Mouse (Mus musculus): ENCODE data around the gene Vmn1r131.
"Not testable (repeated sequence)": the region's sequence is repeated elsewhere in the genome, so short reads cannot be mapped to it uniquely, and the experiment has no call there.

Gene Vmn1r131

DNA sequence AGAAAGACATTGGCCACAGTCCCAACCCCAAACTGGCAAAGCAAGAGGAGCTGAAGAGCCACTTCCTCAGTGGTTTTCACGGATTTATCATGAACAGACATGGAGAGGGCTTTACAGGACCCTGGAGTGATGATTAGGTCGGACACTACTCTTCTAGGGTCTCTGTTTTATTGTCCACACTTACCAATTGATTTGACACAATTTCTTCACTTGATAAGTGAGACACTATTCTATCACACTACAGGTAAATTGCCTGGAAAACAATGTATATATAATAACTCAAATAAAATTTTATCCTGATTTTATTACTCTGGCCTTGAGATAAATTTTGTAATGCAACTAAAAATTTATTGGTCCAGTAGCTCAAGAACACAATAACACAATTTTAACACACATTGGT, at the start of gene Vmn1r131:
Vmn1r131 (minus strand) TSS at position 101 of the 400 bp plus-strand sequence.
- not testable (repeated sequence) for DNase-seq

DNA sequence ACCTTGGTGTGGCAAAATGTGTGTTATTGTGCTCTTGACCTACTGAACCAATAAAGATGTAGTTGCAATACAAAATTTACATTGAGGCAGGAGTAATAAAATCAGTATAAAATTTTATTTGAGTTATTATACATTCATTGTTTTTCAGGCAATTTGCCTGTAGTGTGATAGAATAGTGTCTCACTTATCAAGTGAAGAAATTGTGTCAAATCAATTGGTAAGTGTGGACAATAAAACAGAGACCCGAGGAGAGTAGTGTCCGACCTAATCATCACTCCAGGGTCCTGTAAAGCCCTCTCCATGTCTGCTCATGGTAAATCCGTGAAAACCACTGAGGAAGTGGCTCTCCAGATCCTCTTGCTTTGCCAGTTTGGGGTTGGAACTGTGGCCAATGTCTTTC, 34.4 kb downstream of the Vmn1r131 start, which contains the start of gene Vmn1r130:
Vmn1r130 (plus strand) TSS at position 301 of the 400 bp plus-strand sequence.
- DNase-seq = not testable (repeated sequence)

Data from cerebellum, adult 9-11 months (tissue).